Mouse (Mus musculus) intestine, embryonic 14.5 days (tissue): ENCODE measurements around the gene Ndufb6. TPM values are rescaled to one million over a fixed set of nuclear protein-coding genes. Genes with fewer than 3 reads are reported as not detected.
A peak's percentile ranks its signal among the peaks of the same experiment; 100 is the strongest.

Experiments
- ATAC-seq: fragments of 200-750 bp; cut with Nextera tagmentation; replicated peaks from 2 replicates; pipeline ENCODE4 v1.8.0; 2017; ENCODE audit warnings: low read depth, moderate number of reproducible peaks, moderate TSS enrichment, moderate library complexity; ENCODE audit not compliant: low FRiP score, low TSS enrichment
- DNase-seq: peaks from one replicate; pipeline ENCODE4 v3.0.0-alpha.2; 2018; ENCODE audit warnings: low spot score
- H3K27ac ChIP-seq: fragments of 300-500 bp; sonication (generic); 2 replicates; pipeline ENCODE4 v1.5.1; 2014; ENCODE audit warnings: low read depth, mild to moderate bottlenecking, control low read depth
- H3K27me3 ChIP-seq: fragments of 300-500 bp; sonication (generic); replicated peaks from 2 replicates; pipeline ENCODE4 v1.6.1; 2014; ENCODE audit warnings: low read length, control low read depth; ENCODE audit not compliant: control insufficient read depth, insufficient read depth
- H3K36me3 ChIP-seq: fragments of 300-500 bp; sonication (generic); 2 replicates; pipeline ENCODE4 v1.6.1; 2014; ENCODE audit warnings: low read length, control low read depth; ENCODE audit not compliant: control insufficient read depth, insufficient read depth
- H3K4me1 ChIP-seq: fragments of 300-500 bp; sonication (generic); replicated peaks from 2 replicates; pipeline ENCODE4 v1.6.1; 2014; ENCODE audit warnings: low read length, control low read depth, mixed read lengths; ENCODE audit not compliant: control insufficient read depth, insufficient read depth
- H3K4me2 ChIP-seq: fragments of 300-500 bp; sonication (generic); 2 replicates; pipeline ENCODE4 v1.6.1; 2014; ENCODE audit warnings: low read length
- H3K4me3 ChIP-seq: fragments of 300-500 bp; sonication (generic); 2 replicates; pipeline ENCODE4 v1.5.1; 2014; ENCODE audit warnings: low read depth, low read length, control low read depth, mixed read lengths
- H3K9ac ChIP-seq: fragments of 300-500 bp; sonication (generic); 2 replicates; pipeline ENCODE4 v1.6.1; 2014; ENCODE audit warnings: mild to moderate bottlenecking, low read length
- H3K9me3 ChIP-seq: fragments of 300-500 bp; sonication (generic); 2 replicates; pipeline ENCODE4 v1.6.1; 2016; ENCODE audit warnings: low read length, control low read depth; ENCODE audit not compliant: control insufficient read depth
- WGBS: fragments of 180-500 bp; shearing (Covaris S2); extraction: QIAGEN DNeasy Blood & Tissue Kit; methylation state at CpG from one replicate; pipeline ENCODE4 v1.1.7; 2014; 5-methylcytosine and 5-hydroxymethylcytosine counted together
- polyA plus RNA-seq: library from polyadenylated mRNA; unstranded; fragments of >200 nt; fragmentation: Nextera tagmentation; extraction: Ambion mirVana; gene quantifications from 2 replicates; pipeline ENCODE4 v1.2.1, GENCODE M21; 2014

The Ndufb6 gene
- 326 and 341 TPM in 2 replicates for polyA plus RNA-seq

GRCm38 (mm10) chr4:40279276-40279900 is at the start of gene Ndufb6:
TSS of gene Ndufb6 (minus strand) at chr4:40279421.
- H3K9ac ChIP-seq, result peak within 1 kb of the TSS; percentile 91
- peak; percentile 98 for ATAC-seq
- no peaks in the 10 kb centered on the region for H3K27me3 ChIP-seq

GRCm38 (mm10) chr4:40327161-40327560 is 47.9 kb upstream of the Ndufb6 start:
- Histone ChIP-seq H3K27me3 (no peaks in the 10 kb centered on the region), H3K36me3 (no peaks in the 10 kb centered on the region), H3K9me3 (no peaks in the 10 kb centered on the region), H3K4me3 (no peak overlapping the region), H3K4me2 (no peak overlapping the region), H3K4me1 (no peaks in the 10 kb centered on the region), H3K9ac (no peak overlapping the region), H3K27ac (no peak overlapping the region)
- ATAC-seq, result no peak
- WGBS, result 87% methylated on average over 3 of the region's 3 CpGs
- DNase-seq, result peak; percentile 4

More at GRCm38 (mm10) chr4:40279276-40279900, at the start of gene Ndufb6:
- H3K4me1 ChIP-seq, result peaks cover 8% of the 10 kb centered on the region; the same call in 1 of the 2 replicates
- no peaks in the 10 kb centered on the region for H3K9me3 ChIP-seq
- H3K27ac ChIP-seq, result peak within 1 kb of the TSS; percentile 76
- peak within 1 kb of the TSS; percentile 76 for H3K4me2 ChIP-seq
- H3K36me3 ChIP-seq, result peaks cover 25% of the 10 kb centered on the region
- WGBS, result under 1% methylated on average over 36 of the region's 36 CpGs
- DNase-seq, result peak; percentile 99
- peak within 1 kb of the TSS; percentile 94 for H3K4me3 ChIP-seq

GRCm38 (mm10) chr4:40324620-40325019 is 45.4 kb upstream of the Ndufb6 start:
- peak; percentile 41 for DNase-seq
- Histone ChIP-seq H3K27me3 (no peaks in the 10 kb centered on the region), H3K36me3 (no peaks in the 10 kb centered on the region), H3K4me3 (no peak overlapping the region), H3K27ac (no peak overlapping the region), H3K9ac (no peak overlapping the region), H3K4me2 (no peak overlapping the region), H3K9me3 (no peaks in the 10 kb centered on the region), H3K4me1 (no peaks in the 10 kb centered on the region)
- WGBS, result 83% methylated on average over 7 of the region's 7 CpGs
- ATAC-seq, result no peak

GRCm38 (mm10) chr4:40317404-40317803 is 38.2 kb upstream of the Ndufb6 start:
- Histone ChIP-seq H3K4me2 (no peak overlapping the region), H3K4me3 (no peak overlapping the region), H3K27me3 (no peaks in the 10 kb centered on the region), H3K9ac (no peak overlapping the region), H3K27ac (no peak overlapping the region), H3K9me3 (no peaks in the 10 kb centered on the region), H3K4me1 (no peaks in the 10 kb centered on the region), H3K36me3 (no peaks in the 10 kb centered on the region)
- no peak for ATAC-seq
- 73% methylated on average over 3 of the region's 3 CpGs for WGBS
- DNase-seq, result no peak

- whole genome bisulfite sequencing, result 79% methylated on average over 6 of the region's 6 CpGs
Observed at GRCm38 (mm10) chr4:40313026-40313425, 33.8 kb upstream of the Ndufb6 start.

GRCm38 (mm10) chr4:40312213-40312612 is 33.0 kb upstream of the Ndufb6 start:
- H3K9me3 ChIP-seq, result no peaks in the 10 kb centered on the region
- H3K9ac ChIP-seq, result no peak overlapping the region
- WGBS, result 59% methylated on average over 1 of the region's 1 CpGs
- DNase-seq (no peak), ATAC-seq (no peak)
- no peak overlapping the region for H3K4me2 ChIP-seq
- H3K27me3 ChIP-seq, result no peaks in the 10 kb centered on the region
- no peak overlapping the region for H3K27ac ChIP-seq
- H3K4me1 ChIP-seq, result no peaks in the 10 kb centered on the region; the same call in 1 of the 2 replicates
- no peak overlapping the region for H3K4me3 ChIP-seq
- no peaks in the 10 kb centered on the region for H3K36me3 ChIP-seq

More at GRCm38 (mm10) chr4:40313026-40313425, 33.8 kb upstream of the Ndufb6 start:
- no peaks in the 10 kb centered on the region for H3K27me3 ChIP-seq
- ATAC-seq, result no peak
- H3K4me3 ChIP-seq, result no peak overlapping the region
- no peak overlapping the region for H3K4me2 ChIP-seq
- DNase-seq, result no peak
- H3K9ac ChIP-seq, result no peak overlapping the region
- no peaks in the 10 kb centered on the region for H3K36me3 ChIP-seq
- H3K27ac ChIP-seq, result no peak overlapping the region
- H3K4me1 ChIP-seq, result no peaks in the 10 kb centered on the region; the same call in 1 of the 2 replicates
- H3K9me3 ChIP-seq, result no peaks in the 10 kb centered on the region

GRCm38 (mm10) chr4:40310796-40311383 is 31.7 kb upstream of the Ndufb6 start:
- Histone ChIP-seq H3K4me2 (no peak overlapping the region), H3K27me3 (no peaks in the 10 kb centered on the region), H3K4me1 (no peaks in the 10 kb centered on the region; the same call in 1 of the 2 replicates), H3K27ac (no peak overlapping the region), H3K36me3 (no peaks in the 10 kb centered on the region), H3K4me3 (no peak overlapping the region), H3K9ac (no peak overlapping the region), H3K9me3 (no peaks in the 10 kb centered on the region)
- DNase-seq (no peak), ATAC-seq (no peak)
- 75% methylated on average over 11 of the region's 11 CpGs for whole genome bisulfite sequencing

GRCm38 (mm10) chr4:40309682-40310081 is 30.5 kb upstream of the Ndufb6 start:
- DNase-seq (no peak), ATAC-seq (no peak)
- no peak overlapping the region for H3K4me2 ChIP-seq
- H3K9me3 ChIP-seq, result no peaks in the 10 kb centered on the region
- H3K4me3 ChIP-seq, result no peak overlapping the region
- no peak overlapping the region for H3K27ac ChIP-seq
- H3K27me3 ChIP-seq, result no peaks in the 10 kb centered on the region
- H3K4me1 ChIP-seq, result no peaks in the 10 kb centered on the region; the same call in 1 of the 2 replicates
- no peaks in the 10 kb centered on the region for H3K36me3 ChIP-seq
- no peak overlapping the region for H3K9ac ChIP-seq
